Comparison of ENCODE assay signal across 8 mouse cellular contexts in the genomic region with DNA sequence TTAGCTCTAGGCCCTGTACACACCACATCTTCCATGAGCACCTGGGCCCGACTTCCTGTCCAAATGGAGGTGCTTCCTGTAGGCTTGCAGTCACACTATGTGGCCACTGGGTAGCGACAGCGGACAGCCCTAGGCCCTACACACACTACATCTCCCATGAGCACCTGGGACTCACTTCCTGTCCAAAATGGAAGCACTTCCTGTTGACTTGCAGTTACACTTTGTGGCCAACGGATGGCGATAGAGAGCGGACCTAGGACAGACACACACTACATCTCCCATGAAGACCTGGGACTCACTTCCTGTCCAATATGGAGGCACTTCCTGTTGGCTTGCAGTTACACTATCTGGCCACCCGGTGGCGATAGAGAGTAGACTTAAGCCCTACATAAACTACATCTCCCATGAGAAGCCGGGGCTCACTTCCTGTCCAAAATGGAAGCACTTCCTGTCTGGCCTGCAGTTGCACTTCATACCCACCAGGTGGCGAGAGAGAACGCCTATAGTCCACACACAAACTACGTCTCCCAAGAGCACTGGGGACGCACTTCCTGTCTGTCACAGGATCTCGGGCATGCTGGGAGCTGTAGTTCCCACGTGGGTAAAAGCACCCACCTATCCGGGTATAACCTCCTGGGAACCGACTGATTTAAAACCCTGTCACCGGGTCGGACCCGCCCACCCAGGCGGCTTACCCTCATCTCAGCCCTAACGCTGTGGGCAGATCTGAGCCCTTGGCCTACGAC.
A peak's percentile ranks its signal among the peaks of the same experiment; 100 is the strongest.
DNase-seq lines count a peak whose midpoint lies in the region; ATAC-seq lines count a peak whose summit lies in the region.

No protein-coding gene starts in this region.

- H3K4me2 ChIP-seq in hindbrain, embryonic 11.5 days (replicated peaks; ENCODE audit: low read depth, low read length), result 0 out of 2 replicates have a peak overlapping the region, but pooled peaks have one; percentile 17

- no peaks in the 10 kb centered on the region for H3K27me3 ChIP-seq in hindbrain, embryonic 11.5 days (ENCODE audit: control insufficient read depth, insufficient read depth, low read length)

- H3K36me3 ChIP-seq in hindbrain, embryonic 11.5 days (ENCODE audit: control insufficient read depth, insufficient read depth, low read length), result no peaks in the 10 kb centered on the region

- no peaks in the 10 kb centered on the region for H3K9me3 ChIP-seq in hindbrain, embryonic 11.5 days (ENCODE audit: control insufficient read depth, low read length)

- no peaks in the 10 kb centered on the region for H3K4me1 ChIP-seq in hindbrain, embryonic 11.5 days (replicated peaks; ENCODE audit: control insufficient read depth, insufficient read depth, low read length)

- H3K27ac ChIP-seq in hindbrain, embryonic 11.5 days (ENCODE audit: low read depth, low read length), result no peak overlapping the region

- peak; percentile 99 for DNase-seq in Muller cell, postnatal 12 days (ENCODE audit: inconsistent ontology term)
- DNase-seq in cerebellum, adult 9-11 months, result peak; percentile 99
- peak; percentile 98 to 99 for DNase-seq in frontal cortex, adult 2 months (ENCODE audit: extremely low spot score in 1 of 2, low spot score in 1 of 2)
- DNase-seq in hindbrain, embryonic 11.5 days (ENCODE audit: low spot score), result peak; percentile 91
- DNase-seq in layer of hippocampus, postnatal 10 days (ENCODE audit: low spot score in 2 of 2), result peak; percentile 95 to 97
- peak; percentile 96 for DNase-seq in lung, postnatal 10 days
- DNase-seq in ovary, postnatal 36 days (ENCODE audit: low spot score), result peak; percentile 87
- peak; percentile 89 for DNase-seq in thymus, postnatal 25 days

- no peak overlapping the region for H3K9ac ChIP-seq in hindbrain, embryonic 11.5 days (ENCODE audit: low read depth, low read length)

- WGBS in hindbrain, embryonic 11.5 days, result 5% methylated on average over 23 of the region's 23 CpGs

- peak overlapping the region; percentile 18 for H3K4me3 ChIP-seq in hindbrain, embryonic 11.5 days (ENCODE audit: low read depth, low read length)

- ATAC-seq in hindbrain, embryonic 11.5 days (ENCODE audit: low FRiP score), result peak; percentile 99
